Mouse (Mus musculus): Measurements from ENCODE around the gene Cd55. TPM values are rescaled to one million over a fixed set of nuclear protein-coding genes. Genes with fewer than 3 reads are reported as not detected.
"Not testable (repeated sequence)": the region's sequence is repeated elsewhere in the genome, so short reads cannot be mapped to it uniquely, and the experiment has no call there.

The Cd55 gene
- total and polyA plus RNA-seq, 2 experiments from 2014 or later, result 12.3 to 21.3 TPM

DNA sequence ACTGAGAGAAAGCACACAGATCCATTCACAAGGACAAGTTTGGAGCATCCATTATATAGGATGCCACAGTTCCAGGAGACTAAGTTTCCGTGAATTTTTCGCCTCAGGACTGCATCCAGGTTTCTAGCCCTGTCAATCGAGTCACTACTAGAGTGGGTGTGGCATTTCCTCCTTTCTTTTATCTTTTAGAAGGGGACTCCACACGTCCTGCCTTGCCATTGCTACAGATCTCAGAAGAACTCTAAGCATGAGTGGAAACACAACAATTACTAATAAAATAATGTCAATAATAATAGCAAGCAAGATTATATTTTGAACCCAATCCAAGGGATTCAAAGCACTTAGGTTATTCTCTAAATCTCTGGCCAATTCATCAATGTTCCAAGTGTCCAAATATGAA, 31.6 kb downstream of the Cd55 start:
- H3K27me3 ChIP-seq (ENCODE audit: insufficient read depth, low read length), result no peaks in the 10 kb centered on the region
- no peaks in the 10 kb centered on the region for H3K36me3 ChIP-seq (ENCODE audit: insufficient read depth, low read length)
- no peak for TF ChIP-seq CTCF (IDR thresholded peaks at IDR 0.05)
- H3K4me3 ChIP-seq (ENCODE audit: low read depth, low read length), result no peak overlapping the region
- WGBS, result 77% methylated on average over 4 of the region's 4 CpGs
- no peaks in the 10 kb centered on the region for H3K4me1 ChIP-seq (ENCODE audit: insufficient read depth, low read length)
- H3K4me2 ChIP-seq (ENCODE audit: low read depth, low read length, poor library complexity, severe bottlenecking), result no peak overlapping the region
- DNase-seq (ENCODE audit: low spot score), result no peak
- H3K9ac ChIP-seq (replicated peaks; ENCODE audit: low read length, poor library complexity, severe bottlenecking), result no peak overlapping the region
- H3K9me3 ChIP-seq (ENCODE audit: low read length), result no peaks in the 10 kb centered on the region
- ATAC-seq (ENCODE audit: low FRiP score), result no peak
- no peak overlapping the region for H3K27ac ChIP-seq (ENCODE audit: low read depth, low read length)

DNA sequence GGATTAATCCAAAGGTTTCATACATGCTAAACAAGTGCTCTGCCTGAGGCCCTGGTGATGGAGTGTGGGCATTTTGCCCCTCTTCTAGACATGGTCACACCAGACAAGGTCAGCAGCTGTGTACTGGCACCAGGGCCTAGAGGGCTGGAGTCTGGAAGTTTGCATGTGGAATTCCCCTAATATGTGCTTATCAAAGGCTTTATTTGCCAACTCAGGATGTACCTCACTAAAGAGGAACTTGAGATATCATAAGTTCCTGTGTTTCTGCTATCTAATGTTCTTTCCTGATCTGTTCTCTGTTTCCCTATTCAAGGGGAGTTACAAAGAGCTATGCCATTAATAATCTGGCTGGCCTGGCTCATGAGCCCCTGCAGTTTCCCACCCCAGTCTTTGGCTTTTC, 33.9 kb downstream of the Cd55 start:
- not testable (repeated sequence) for H3K4me1 ChIP-seq (ENCODE audit: insufficient read depth, low read length); DNase-seq (ENCODE audit: low spot score); H3K9me3 ChIP-seq (ENCODE audit: low read length); H3K27ac ChIP-seq (ENCODE audit: low read depth, low read length); H3K36me3 ChIP-seq (ENCODE audit: insufficient read depth, low read length); H3K9ac ChIP-seq (replicated peaks; ENCODE audit: low read length, poor library complexity, severe bottlenecking); H3K27me3 ChIP-seq (ENCODE audit: insufficient read depth, low read length); H3K4me2 ChIP-seq (ENCODE audit: low read depth, low read length, poor library complexity, severe bottlenecking); ATAC-seq (ENCODE audit: low FRiP score); H3K4me3 ChIP-seq (ENCODE audit: low read depth, low read length)

DNA sequence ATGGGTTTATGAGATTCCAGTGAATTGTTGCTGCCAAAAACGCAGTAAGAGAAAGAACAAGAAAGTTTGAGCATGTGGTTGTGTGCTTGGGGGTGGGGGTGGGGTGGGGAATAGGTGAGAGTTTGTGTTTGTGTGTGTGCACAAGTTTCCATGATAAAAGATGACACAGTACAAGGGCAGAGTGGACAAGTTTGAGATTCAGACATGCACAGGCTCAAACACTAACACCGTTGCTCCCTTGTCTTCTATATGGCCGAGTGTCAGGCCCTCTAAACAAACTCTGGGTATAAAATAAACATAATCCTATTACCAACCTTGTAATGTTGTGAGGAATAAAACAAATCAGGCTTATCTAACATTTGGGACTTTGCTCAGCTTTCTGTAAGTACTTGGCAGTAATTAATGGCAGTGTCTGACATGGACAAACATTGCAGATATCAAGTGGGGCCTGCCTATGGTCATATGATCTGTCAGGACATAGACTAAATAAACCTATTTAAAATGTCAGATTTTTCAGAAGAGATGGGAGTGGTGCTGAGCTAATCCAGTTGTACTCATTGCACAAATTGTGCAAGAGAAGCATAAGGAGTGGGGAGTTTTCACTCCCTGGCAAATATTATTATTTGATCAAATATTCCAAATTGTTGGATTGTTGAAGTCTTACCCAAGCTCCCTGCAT, 35.2 kb downstream of the Cd55 start:
- WGBS, result 83% methylated on average over 3 of the region's 3 CpGs
- not testable (repeated sequence) for ATAC-seq (ENCODE audit: low FRiP score)

DNA sequence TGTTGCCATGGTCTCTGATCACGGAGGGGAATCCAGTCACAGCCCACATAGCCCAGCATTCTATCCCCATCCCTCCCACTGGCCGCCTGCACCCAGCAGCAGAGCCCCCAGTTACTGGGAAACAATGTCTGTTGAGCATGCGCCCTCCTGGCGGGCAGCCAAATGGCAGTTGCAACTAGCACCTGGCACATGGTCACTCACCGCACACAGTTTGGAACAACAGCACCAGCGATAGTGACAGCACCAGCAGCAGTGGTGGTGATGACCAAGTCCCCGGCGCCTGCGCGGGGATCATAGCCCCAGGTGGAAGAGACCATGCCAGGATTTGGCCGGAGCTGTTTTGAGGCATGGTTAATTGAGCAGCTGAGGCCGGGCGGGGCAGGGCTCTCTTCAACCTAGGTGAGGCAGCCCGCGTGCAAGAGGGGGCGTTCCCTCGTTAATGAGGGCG, 39.9 kb downstream of the Cd55 start, which contains the start of gene Cd55b:
Cd55b (minus strand) TSS at position 346 of the 448 bp plus-strand sequence.
- Histone ChIP-seq H3K9ac (replicated peaks; ENCODE audit: low read length, poor library complexity, severe bottlenecking) (no peak within 1 kb of the TSS), H3K27ac (ENCODE audit: low read depth, low read length) (no peak within 1 kb of the TSS), H3K36me3 (ENCODE audit: insufficient read depth, low read length) (no peaks in the 10 kb centered on the region), H3K27me3 (ENCODE audit: insufficient read depth, low read length) (no peaks in the 10 kb centered on the region), H3K9me3 (ENCODE audit: low read length) (no peaks in the 10 kb centered on the region), H3K4me1 (ENCODE audit: insufficient read depth, low read length) (no peaks in the 10 kb centered on the region), H3K4me2 (ENCODE audit: low read depth, low read length, poor library complexity, severe bottlenecking) (no peak within 1 kb of the TSS), H3K4me3 (ENCODE audit: low read depth, low read length) (no peak within 1 kb of the TSS)
- peak; percentile 52 for DNase-seq (ENCODE audit: low spot score)
- TF ChIP-seq CTCF (IDR thresholded peaks at IDR 0.05), result no peak
- ATAC-seq (ENCODE audit: low FRiP score), result peak; percentile 47; the same call in 1 of the 2 replicates
- 65% methylated on average over 18 of the region's 18 CpGs for WGBS

More for the DNA sequence above, 35.2 kb downstream of the Cd55 start:
- not testable (repeated sequence) for H3K9me3 ChIP-seq (ENCODE audit: low read length); DNase-seq (ENCODE audit: low spot score); H3K4me2 ChIP-seq (ENCODE audit: low read depth, low read length, poor library complexity, severe bottlenecking); H3K27me3 ChIP-seq (ENCODE audit: insufficient read depth, low read length); H3K27ac ChIP-seq (ENCODE audit: low read depth, low read length); H3K9ac ChIP-seq (replicated peaks; ENCODE audit: low read length, poor library complexity, severe bottlenecking); H3K4me1 ChIP-seq (ENCODE audit: insufficient read depth, low read length); H3K36me3 ChIP-seq (ENCODE audit: insufficient read depth, low read length); H3K4me3 ChIP-seq (ENCODE audit: low read depth, low read length)

DNA sequence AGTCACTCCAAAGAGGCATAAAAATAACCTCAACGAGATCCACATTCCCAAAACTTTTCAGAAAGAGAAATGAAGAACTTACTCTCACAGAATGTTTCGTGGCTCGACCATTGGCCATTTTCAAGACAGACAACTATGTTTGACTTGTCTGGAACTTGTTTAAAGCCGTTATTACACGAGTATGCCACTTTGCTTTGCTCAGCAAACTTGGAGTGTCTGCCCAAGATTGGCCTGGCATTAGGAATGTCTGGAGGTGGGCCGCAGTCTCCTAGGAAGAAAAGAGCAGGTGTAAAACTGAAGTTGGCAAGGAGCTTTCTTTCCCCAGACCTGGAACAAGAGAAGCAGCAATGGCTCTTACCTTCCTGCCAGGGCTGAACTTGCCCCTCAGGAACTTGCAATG, 40.5 kb downstream of the Cd55 start:
- H3K4me1 ChIP-seq (ENCODE audit: insufficient read depth, low read length); H3K4me2 ChIP-seq (ENCODE audit: low read depth, low read length, poor library complexity, severe bottlenecking); H3K9me3 ChIP-seq (ENCODE audit: low read length); H3K36me3 ChIP-seq (ENCODE audit: insufficient read depth, low read length); H3K4me3 ChIP-seq (ENCODE audit: low read depth, low read length); H3K27ac ChIP-seq (ENCODE audit: low read depth, low read length); H3K9ac ChIP-seq (replicated peaks; ENCODE audit: low read length, poor library complexity, severe bottlenecking); ATAC-seq (ENCODE audit: low FRiP score); DNase-seq (ENCODE audit: low spot score); H3K27me3 ChIP-seq (ENCODE audit: insufficient read depth, low read length): not testable (repeated sequence)
- WGBS, result no CpG with 5 or more reads among the region's 6 CpGs

DNA sequence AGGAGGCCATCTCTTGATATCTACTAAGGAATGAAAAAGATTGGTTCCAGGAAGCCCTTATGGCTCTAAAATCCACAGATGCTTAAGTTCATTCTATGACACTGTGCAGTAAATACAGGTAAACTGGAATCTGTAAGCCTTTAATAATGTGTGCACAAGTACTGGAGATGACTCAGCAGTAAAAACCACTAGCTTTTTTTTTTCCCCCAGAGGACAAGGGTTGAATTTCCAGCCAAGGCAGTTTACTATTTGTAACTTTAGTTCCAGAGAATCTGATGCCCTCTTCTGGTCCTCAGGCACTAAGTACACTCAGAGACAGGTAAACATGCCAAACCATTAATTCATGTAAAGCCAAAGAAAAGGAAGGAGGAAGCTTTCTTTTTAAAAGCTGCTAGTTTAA, 65.4 kb downstream of the Cd55 start:
- not testable (repeated sequence) for H3K27ac ChIP-seq (ENCODE audit: low read depth, low read length); ATAC-seq (ENCODE audit: low FRiP score); H3K4me2 ChIP-seq (ENCODE audit: low read depth, low read length, poor library complexity, severe bottlenecking)

More for the DNA sequence above, 65.4 kb downstream of the Cd55 start:
- H3K36me3 ChIP-seq (ENCODE audit: insufficient read depth, low read length); H3K9ac ChIP-seq (replicated peaks; ENCODE audit: low read length, poor library complexity, severe bottlenecking); H3K4me1 ChIP-seq (ENCODE audit: insufficient read depth, low read length); H3K9me3 ChIP-seq (ENCODE audit: low read length); H3K4me3 ChIP-seq (ENCODE audit: low read depth, low read length); DNase-seq (ENCODE audit: low spot score); H3K27me3 ChIP-seq (ENCODE audit: insufficient read depth, low read length): not testable (repeated sequence)

Other genes with a start within 250 kb of the Cd55 start
- gene Cd55b, start 39.7 kb downstream of the Cd55 start, total RNA-seq (2014; rRNA removed), result not detected in 2 replicates
- gene Cd55b, start 39.7 kb downstream of the Cd55 start, polyA plus RNA-seq (2015; fragmentation: Nextera tagmentation; extraction: Ambion mirVana), result not detected in 2 replicates
- gene Zp3r, start 166.9 kb upstream of the Cd55 start, total RNA-seq (2014; rRNA removed), result not detected in 2 replicates
- not detected in 2 replicates for gene Zp3r, start 166.9 kb upstream of the Cd55 start, polyA plus RNA-seq (2015; fragmentation: Nextera tagmentation; extraction: Ambion mirVana)
- 0.05 and 0.93 TPM in 2 replicates for gene C4bp, start 198.9 kb upstream of the Cd55 start, total RNA-seq (2014; rRNA removed)
- 0.05 and 0.11 TPM in 2 replicates for gene C4bp, start 198.9 kb upstream of the Cd55 start, polyA plus RNA-seq (2015; fragmentation: Nextera tagmentation; extraction: Ambion mirVana)